18 mouse cellular contexts compared by ENCODE assay signal in genomic region chr11:88660404-88660803, GRCm38 (mm10). TPM values are rescaled to one million over a fixed set of nuclear protein-coding genes. Genes with fewer than 3 reads are reported as not detected.
A peak's percentile ranks its signal among the peaks of the same experiment; 100 is the strongest.
DNase-seq lines count a peak whose midpoint lies in the region; ATAC-seq and TF ChIP-seq lines count a peak whose summit lies in the region.
"Had no signal": no experiment of that assay in that cellular context is flagged by ENCODE, and none has a peak within 500 bp of the region (broad histone marks: within the 10 kb centered on the region; RNA-seq: fewer than 3 reads in every experiment).

No protein-coding gene starts in this region.

- H3K4me2 ChIP-seq in hindbrain, embryonic 16.5 days (ENCODE audit: low read length): no peak overlapping the region
- H3K4me2 ChIP-seq in hindbrain, embryonic 14.5 days (replicated peaks): no peak overlapping the region
- H3K4me2 ChIP-seq in midbrain, embryonic 16.5 days (ENCODE audit: low read length): no peak overlapping the region
- no peak overlapping the region for H3K4me2 ChIP-seq in midbrain, postnatal 0 days (ENCODE audit: low read depth, low read length, poor library complexity, severe bottlenecking)
- H3K4me2 ChIP-seq: embryonic facial prominence, embryonic 12.5 days; heart, embryonic 12.5 days; lung, embryonic 14.5 days had no signal

- TF ChIP-seq CTCF in layer of hippocampus, adult 2 months (conservative IDR thresholded peaks at IDR 0.05): no peak
- TF ChIP-seq CTCF in midbrain, postnatal 0 days (IDR thresholded peaks at IDR 0.05): no peak

- no peak overlapping the region for H3K4me3 ChIP-seq in hindbrain, embryonic 16.5 days (ENCODE audit: low read length)
- H3K4me3 ChIP-seq in hindbrain, embryonic 14.5 days (replicated peaks; ENCODE audit: low read length): no peak overlapping the region
- no peak overlapping the region for H3K4me3 ChIP-seq in layer of hippocampus, adult 2 months
- H3K4me3 ChIP-seq in midbrain, embryonic 16.5 days (ENCODE audit: low read depth, low read length): no peak overlapping the region
- H3K4me3 ChIP-seq in midbrain, postnatal 0 days (ENCODE audit: low read depth, low read length): no peak overlapping the region
- H3K4me3 ChIP-seq: embryonic facial prominence, embryonic 12.5 days; heart, embryonic 12.5 days; myocyte had no signal

- ATAC-seq in hindbrain, embryonic 16.5 days: no peak
- no peak for ATAC-seq in hindbrain, embryonic 14.5 days (ENCODE audit: low FRiP score)
- ATAC-seq in midbrain, embryonic 16.5 days: no peak
- no peak for ATAC-seq in midbrain, postnatal 0 days (ENCODE audit: low FRiP score)

- H3K9ac ChIP-seq in hindbrain, embryonic 16.5 days (ENCODE audit: low read depth, low read length): no peak overlapping the region
- no peak overlapping the region for H3K9ac ChIP-seq in hindbrain, embryonic 14.5 days
- H3K9ac ChIP-seq in midbrain, embryonic 16.5 days (ENCODE audit: low read depth, low read length): no peak overlapping the region
- no peak overlapping the region for H3K9ac ChIP-seq in midbrain, postnatal 0 days (replicated peaks; ENCODE audit: low read length, poor library complexity, severe bottlenecking)
- H3K9ac ChIP-seq: embryonic facial prominence, embryonic 12.5 days; heart, embryonic 12.5 days; lung, embryonic 14.5 days had no signal

- DNase-seq in adrenal gland, postnatal 14 days: peak; percentile 28
- DNase-seq in adrenal gland, postnatal 36 days: no peak
- no peak for DNase-seq in hindbrain, embryonic 14.5 days (ENCODE audit: low spot score)
- no peak for DNase-seq in layer of hippocampus, adult 2 months (ENCODE audit: low spot score in 2 of 2)
- DNase-seq in layer of hippocampus, postnatal 10 days (ENCODE audit: low spot score in 2 of 2): no peak
- no peak for DNase-seq in midbrain, postnatal 0 days (ENCODE audit: low spot score)
- DNase-seq: adrenal gland, adult 2 months; cerebellum, adult 9-10 months; heart, adult 11 months; heart, postnatal 14 days; lung, embryonic 14.5 days; right cerebral cortex, postnatal 4 days; thymus, adult 2 months had no signal

- no peaks in the 10 kb centered on the region for H3K36me3 ChIP-seq in hindbrain, embryonic 16.5 days (ENCODE audit: control insufficient read depth, insufficient read depth, low read length)
- H3K36me3 ChIP-seq in hindbrain, embryonic 14.5 days (replicated peaks; ENCODE audit: control insufficient read depth, insufficient read depth): peaks cover 13% of the 10 kb centered on the region; the same call in 1 of the 2 replicates
- H3K36me3 ChIP-seq in midbrain, embryonic 16.5 days (ENCODE audit: control insufficient read depth, insufficient read depth, low read length): no peaks in the 10 kb centered on the region
- no peaks in the 10 kb centered on the region; the same call in 1 of the 2 replicates for H3K36me3 ChIP-seq in midbrain, postnatal 0 days (ENCODE audit: insufficient read depth, low read length)

- peak overlapping the region; percentile 36; the same call in 1 of the 2 replicates for H3K27ac ChIP-seq in hindbrain, embryonic 16.5 days (ENCODE audit: low read depth, low read length)
- no peak overlapping the region for H3K27ac ChIP-seq in hindbrain, embryonic 14.5 days
- H3K27ac ChIP-seq in layer of hippocampus, adult 2 months: peak overlapping the region; percentile 81
- H3K27ac ChIP-seq in midbrain, embryonic 16.5 days (ENCODE audit: low read length): peak overlapping the region; percentile 19; the same call in 1 of the 2 replicates
- no peak overlapping the region; the same call in 1 of the 2 replicates for H3K27ac ChIP-seq in midbrain, postnatal 0 days (ENCODE audit: low read depth, low read length)
- H3K27ac ChIP-seq: embryonic facial prominence, embryonic 12.5 days had no signal

- peaks cover 26% of the 10 kb centered on the region for H3K4me1 ChIP-seq in hindbrain, embryonic 16.5 days (ENCODE audit: control insufficient read depth, insufficient read depth, low read depth, low read length)
- peaks cover 18% of the 10 kb centered on the region for H3K4me1 ChIP-seq in hindbrain, embryonic 14.5 days (replicated peaks; ENCODE audit: control insufficient read depth, insufficient read depth, low read length)
- H3K4me1 ChIP-seq in midbrain, embryonic 16.5 days (ENCODE audit: control insufficient read depth, insufficient read depth, low read length): peaks cover 14% of the 10 kb centered on the region; the same call in 1 of the 2 replicates
- H3K4me1 ChIP-seq in midbrain, postnatal 0 days (ENCODE audit: insufficient read depth, low read length): peaks cover 3% of the 10 kb centered on the region

- no peaks in the 10 kb centered on the region for H3K27me3 ChIP-seq in hindbrain, embryonic 16.5 days (replicated peaks; ENCODE audit: control insufficient read depth, insufficient read depth, low read length)
- H3K27me3 ChIP-seq in hindbrain, embryonic 14.5 days (ENCODE audit: control insufficient read depth, insufficient read depth, low read length): no peaks in the 10 kb centered on the region
- H3K27me3 ChIP-seq in midbrain, embryonic 16.5 days (ENCODE audit: control insufficient read depth, insufficient read depth, low read depth, low read length): no peaks in the 10 kb centered on the region
- no peaks in the 10 kb centered on the region for H3K27me3 ChIP-seq in midbrain, postnatal 0 days (ENCODE audit: insufficient read depth, low read length)
- H3K27me3 ChIP-seq: embryonic facial prominence, embryonic 12.5 days; heart, embryonic 12.5 days had no signal

- H3K9me3 ChIP-seq in hindbrain, embryonic 16.5 days (ENCODE audit: control insufficient read depth, low read length): no peaks in the 10 kb centered on the region
- no peaks in the 10 kb centered on the region for H3K9me3 ChIP-seq in hindbrain, embryonic 14.5 days (ENCODE audit: control insufficient read depth, low read length)
- no peaks in the 10 kb centered on the region for H3K9me3 ChIP-seq in midbrain, embryonic 16.5 days (replicated peaks; ENCODE audit: control insufficient read depth, low read length, poor library complexity, severe bottlenecking)
- no peaks in the 10 kb centered on the region for H3K9me3 ChIP-seq in midbrain, postnatal 0 days (ENCODE audit: low read length)
- H3K9me3 ChIP-seq: embryonic facial prominence, embryonic 12.5 days; heart, embryonic 12.5 days had no signal

- WGBS in hindbrain, embryonic 16.5 days: 72% methylated on average over 9 of the region's 9 CpGs
- WGBS in hindbrain, embryonic 14.5 days: 72% methylated on average over 9 of the region's 9 CpGs
- WGBS in midbrain, embryonic 16.5 days: 77% methylated on average over 9 of the region's 9 CpGs
- 79% methylated on average over 9 of the region's 9 CpGs for WGBS in midbrain, postnatal 0 days

RNA-seq across cellular contexts. Expression of gene Msi2, which starts 57.9 kb away (rescaled TPM):
- 181 and 193 TPM in 2 replicates for total RNA-seq in adrenal gland, postnatal 14 days (2021)
- 100 to 1,000 TPM; 181 to 262 TPM for total RNA-seq in adrenal gland, postnatal 36 days (2021)
- polyA plus RNA-seq in hindbrain, embryonic 16.5 days (2015; fragmentation: Nextera tagmentation; extraction: Ambion mirVana): 28.8 and 31.0 TPM in 2 replicates
- 22.4 and 26.5 TPM in 2 replicates for polyA plus RNA-seq in hindbrain, embryonic 14.5 days (2014; fragmentation: Nextera tagmentation; extraction: Ambion mirVana)
- total RNA-seq in layer of hippocampus, adult 2 months (2021): 100 to 1,000 TPM; 103 to 114 TPM
- total RNA-seq in layer of hippocampus, postnatal 10 days (2021): 10 to 100 TPM; 97.4 to 97.6 TPM
- 29.4 and 32.8 TPM in 2 replicates for polyA plus RNA-seq in midbrain, embryonic 16.5 days (2015; fragmentation: Nextera tagmentation; extraction: Ambion mirVana)
- total RNA-seq in midbrain, postnatal 0 days (2014; rRNA removed): 133 and 142 TPM in 2 replicates
- 21.6 and 26.9 TPM in 2 replicates for polyA plus RNA-seq in midbrain, postnatal 0 days (2015; fragmentation: Nextera tagmentation; extraction: Ambion mirVana)

Comparison
In these comparisons a context has a peak if more than half of its experiments do, and no peak if none do; other contexts are left out.
1. H3K27ac ChIP-seq: peak in hindbrain, embryonic 16.5 days (single experiment), layer of hippocampus, adult 2 months (single experiment) and midbrain, embryonic 16.5 days (single experiment); none in hindbrain, embryonic 14.5 days (single experiment) and midbrain, postnatal 0 days (single experiment).